Mouse (Mus musculus) T-cell, adult 2 months (primary cell): ENCODE data around the gene Vps11.
"Not testable (repeated sequence)": the region's sequence is repeated elsewhere in the genome, so short reads cannot be mapped to it uniquely, and the experiment has no call there.

ENCODE experiments used
- DNase-seq: peaks from one replicate; pipeline ENCODE4 v3.0.0; 2022; ENCODE audit warnings: low spot score

Gene Vps11

GRCm38 (mm10) chr9:44376141-44376540 is 14.7 kb upstream of the Vps11 start:
- DNase-seq = no peak

- no peak for DNase-seq
Measured at GRCm38 (mm10) chr9:44373386-44373785, 11.9 kb upstream of the Vps11 start.

DNA sequence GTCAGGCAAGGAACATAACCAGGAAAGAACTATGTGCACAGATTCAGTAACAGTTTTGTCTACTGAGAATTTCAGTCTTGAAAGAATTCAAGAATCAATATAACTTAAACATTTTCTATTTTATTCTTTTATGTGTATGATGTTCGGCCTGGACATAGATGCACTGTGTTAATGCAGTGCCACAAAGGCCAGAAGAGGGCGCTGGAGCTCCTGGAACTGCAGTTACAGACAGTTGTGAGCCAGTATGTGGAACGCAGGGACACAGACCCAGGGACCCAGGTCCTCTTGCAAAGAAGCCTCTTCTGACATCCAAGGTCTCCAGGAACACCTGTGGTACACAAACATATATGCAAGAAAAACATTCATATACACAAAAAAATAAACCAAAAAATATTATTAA is 3.0 kb upstream of the Vps11 start:
- peak; percentile 31 for DNase-seq

DNA sequence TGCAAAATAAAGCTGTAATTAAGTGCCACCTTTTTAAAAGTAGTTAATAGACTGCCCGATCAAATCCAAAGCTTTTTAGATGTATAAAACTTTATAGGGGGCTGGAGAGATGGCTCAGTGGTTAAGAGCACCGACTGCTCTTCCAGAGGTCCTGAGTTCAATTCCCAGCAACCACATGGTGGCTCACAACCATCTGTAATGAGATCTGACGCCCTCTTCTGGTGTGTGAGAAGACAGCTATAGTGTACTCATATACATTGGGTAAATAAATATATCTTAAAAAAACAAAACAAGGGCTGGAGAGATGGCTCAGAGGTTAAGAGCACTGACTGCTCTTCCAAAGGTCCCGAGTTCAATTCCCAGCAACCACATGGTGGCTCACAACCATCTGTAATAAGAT is 461 bp upstream of the Vps11 start:
- DNase-seq = not testable (repeated sequence)

DNA sequence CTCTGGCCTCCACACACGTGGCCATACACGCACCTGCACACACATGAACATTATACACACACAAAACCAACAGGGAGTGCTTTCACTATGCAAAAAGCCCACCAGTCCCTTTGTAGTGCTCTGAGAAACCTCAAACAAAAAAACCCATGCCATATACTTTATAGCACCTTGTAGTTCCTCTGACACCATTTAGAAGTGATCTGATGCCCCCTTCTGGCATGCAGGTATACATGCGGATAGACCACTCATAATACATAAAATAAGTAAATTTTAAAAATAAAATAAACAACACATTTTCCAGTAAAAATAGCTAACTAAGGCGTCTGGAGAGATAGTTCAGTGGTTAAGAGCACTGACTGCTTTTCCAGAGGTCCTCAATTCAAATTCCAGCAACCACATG is 4.3 kb downstream of the Vps11 start:
- DNase-seq = peak; percentile 42

GRCm38 (mm10) chr9:44353142-44353541 is 8.3 kb downstream of the Vps11 start:
- DNase-seq = no peak

- no peak for DNase-seq
Measured at GRCm38 (mm10) chr9:44352337-44352736, 9.1 kb downstream of the Vps11 start.

DNA sequence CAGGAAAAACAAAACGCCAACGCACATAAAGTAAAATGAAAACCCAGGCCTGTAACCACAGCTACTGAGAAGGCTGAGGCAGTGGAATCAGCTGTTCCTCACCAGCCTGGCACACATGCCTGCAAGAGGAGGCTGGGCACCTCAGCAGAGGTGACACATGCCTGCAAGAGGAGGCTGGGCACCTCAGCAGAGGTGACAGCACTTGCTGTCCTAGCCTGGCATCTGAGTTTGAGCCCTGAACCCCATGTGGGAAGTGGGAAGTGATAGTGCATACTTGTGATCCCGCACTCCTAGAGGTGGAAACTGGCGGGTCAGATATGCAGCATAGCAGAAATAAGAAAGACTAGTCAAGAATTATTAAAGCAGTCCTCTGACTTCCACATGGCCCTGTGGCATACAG is 10.1 kb downstream of the Vps11 start:
- DNase-seq = no peak

- no peak for DNase-seq
Measured at GRCm38 (mm10) chr9:44348546-44348945, 12.9 kb downstream of the Vps11 start.

DNA sequence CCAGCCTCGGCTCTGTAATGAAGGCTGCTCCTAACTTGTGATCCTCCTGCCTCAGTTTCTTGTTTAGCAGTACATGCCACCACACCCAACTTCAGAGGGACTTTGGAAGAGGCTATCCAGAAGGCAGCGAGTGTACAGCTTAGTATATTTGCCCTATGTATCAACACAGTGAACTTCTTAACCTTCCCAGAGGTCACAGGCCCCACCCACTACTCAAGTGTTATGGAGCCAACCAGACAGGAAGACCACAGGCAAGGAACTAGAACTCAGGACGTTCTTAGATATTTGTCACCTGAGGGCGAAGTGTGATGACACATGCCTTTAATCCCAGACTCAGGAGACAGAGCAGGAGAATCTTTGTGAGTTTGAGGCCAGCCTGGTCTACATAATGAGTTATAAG is 13.8 kb downstream of the Vps11 start:
- DNase-seq = no peak

- no peak for DNase-seq
Measured at GRCm38 (mm10) chr9:44347166-44347565, 14.3 kb downstream of the Vps11 start.

DNA sequence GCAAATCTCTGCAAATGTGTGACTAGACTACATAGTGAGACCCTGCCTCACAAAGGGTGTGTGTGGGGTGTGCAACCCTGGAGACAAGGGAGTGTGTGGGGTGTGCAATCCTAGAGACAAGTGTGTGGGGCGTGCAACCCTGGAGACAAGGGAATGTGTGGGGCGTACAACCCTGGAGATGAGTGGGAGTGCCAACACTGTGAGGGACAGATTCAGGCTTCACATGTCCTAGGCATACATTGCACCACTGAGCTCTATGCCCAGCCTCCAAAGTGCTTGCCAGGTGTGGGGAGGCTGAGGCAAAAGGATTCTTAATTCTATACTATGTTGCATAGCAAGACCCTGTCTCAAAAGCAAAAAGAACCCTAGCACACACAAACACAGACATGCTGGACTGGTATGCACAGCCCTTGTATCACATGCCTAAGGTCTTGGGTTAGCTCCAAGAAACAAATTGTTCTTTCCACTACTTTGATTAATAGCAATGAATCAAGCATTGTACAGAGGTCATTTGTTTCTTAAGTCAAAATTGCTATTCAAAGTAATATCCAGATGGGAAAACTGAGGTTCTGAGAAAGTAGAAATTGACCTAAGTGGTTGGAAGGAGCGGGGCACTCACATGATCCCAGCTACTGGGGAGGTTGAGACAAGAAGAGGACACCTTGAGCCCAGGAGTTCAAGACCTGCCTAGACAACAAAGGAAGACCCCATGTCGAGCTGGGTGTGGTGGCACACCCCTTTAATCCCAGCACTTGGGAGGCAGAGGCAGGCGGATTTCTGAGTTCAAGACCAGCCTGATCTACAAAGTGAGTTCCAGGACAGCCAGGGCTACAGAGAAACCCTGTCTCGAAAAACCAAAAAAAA is 15.7 kb downstream of the Vps11 start:
- DNase-seq = no peak

GRCm38 (mm10) chr9:44343781-44344421 is 17.6 kb downstream of the Vps11 start, which contains the start of gene Hmbs:
Hmbs (minus strand) TSS chr9:44344228.
- DNase-seq = peak; percentile 87

DNA sequence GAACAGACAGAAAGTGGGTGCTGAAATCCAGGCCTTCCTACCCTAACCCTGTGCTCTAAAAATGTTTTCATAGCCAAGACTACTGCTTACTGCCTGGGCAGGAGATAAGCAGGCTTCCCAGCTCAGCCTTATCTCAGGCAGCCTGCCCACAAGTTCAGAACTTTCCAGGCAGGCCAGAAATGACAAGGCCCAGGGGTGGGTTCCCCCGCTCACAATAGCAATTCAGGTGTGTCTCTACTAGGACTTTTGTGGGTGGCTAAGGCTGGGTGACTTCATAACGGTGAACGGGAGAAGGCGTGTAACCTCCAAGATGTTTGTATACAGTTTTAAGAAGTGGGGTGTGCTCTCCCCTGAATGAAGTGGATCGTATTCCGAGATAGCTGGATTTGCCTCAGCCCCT is 18.2 kb downstream of the Vps11 start:
- no peak for DNase-seq

- no peak for DNase-seq
Measured at GRCm38 (mm10) chr9:44342605-44343004, 18.9 kb downstream of the Vps11 start.

GRCm38 (mm10) chr9:44342173-44342572 is 19.3 kb downstream of the Vps11 start:
- DNase-seq = no peak

DNA sequence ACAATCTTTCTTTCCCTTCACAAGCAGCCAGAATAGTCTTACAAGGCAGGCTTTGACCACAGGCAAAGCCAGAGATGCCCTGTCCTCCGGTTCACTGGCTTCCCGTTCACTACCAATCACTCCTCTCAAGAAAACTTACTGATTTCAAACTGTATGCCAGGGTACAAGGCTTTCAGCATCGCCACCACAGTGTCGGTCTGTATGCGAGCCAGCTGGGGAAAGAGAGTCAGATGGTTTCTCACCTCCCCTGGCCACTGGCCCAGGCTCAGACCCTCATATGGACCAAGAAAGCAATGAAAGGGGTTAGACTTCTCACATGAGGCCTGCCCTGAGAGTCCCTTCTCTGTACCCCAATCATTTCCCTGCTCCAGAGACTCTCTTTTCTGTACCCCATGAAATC is 20.0 kb downstream of the Vps11 start:
- DNase-seq = no peak

DNA sequence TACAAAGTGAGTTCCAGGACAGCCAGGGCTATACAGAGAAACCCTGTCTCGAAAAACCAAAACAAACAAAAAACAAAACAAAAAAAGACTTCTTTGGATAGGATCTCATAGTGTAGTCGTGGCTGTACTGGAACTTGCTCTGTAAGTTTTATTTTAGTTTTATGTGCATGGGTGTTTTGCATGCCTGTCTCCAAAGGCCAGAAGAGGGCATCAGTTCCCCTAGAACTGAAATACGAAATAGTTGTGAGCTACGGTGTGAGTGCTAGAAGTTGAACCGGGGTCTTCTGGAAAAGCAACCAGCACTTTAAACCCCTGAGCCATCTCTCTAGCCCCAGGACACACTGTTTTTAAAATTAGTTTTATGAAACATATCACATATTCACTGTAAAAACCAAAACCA is 22.9 kb downstream of the Vps11 start:
- DNase-seq = no peak

- no peak for DNase-seq
Measured at GRCm38 (mm10) chr9:44337436-44338169, 23.9 kb downstream of the Vps11 start.

DNA sequence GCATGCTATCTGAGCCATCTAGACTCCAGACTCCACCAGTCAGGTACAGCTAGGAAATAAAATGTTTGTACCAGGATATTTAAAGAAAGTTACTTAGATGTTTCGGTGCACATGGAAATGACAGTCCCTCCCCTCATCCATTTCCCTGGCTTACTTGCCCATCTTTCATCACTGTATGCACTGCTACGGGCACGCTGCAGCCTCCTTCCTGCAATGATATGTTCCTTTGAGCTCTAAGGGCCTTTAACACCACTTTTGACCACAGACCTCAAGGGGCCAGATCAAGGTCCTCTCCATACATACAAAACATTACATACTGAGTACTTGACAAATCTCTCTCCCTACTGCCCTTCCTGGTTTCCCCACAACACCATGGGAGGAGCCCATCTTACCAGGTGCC is 24.5 kb downstream of the Vps11 start:
- no peak for DNase-seq

GRCm38 (mm10) chr9:44336513-44336912 is 25.0 kb downstream of the Vps11 start:
- not testable (repeated sequence) for DNase-seq

- DNase-seq = no peak
Measured at GRCm38 (mm10) chr9:44336093-44336406, 25.4 kb downstream of the Vps11 start.
